Mouse (Mus musculus) liver, postnatal 0 days (tissue): ENCODE measurements at regions not wholly inside any gene's neighbourhood (a gene's known extent, or its start where the extent isn't known, plus 50 kb on each side); places are given as distances from the start of the nearest gene placed in this dataset.

ENCODE experiments used
- CTCF ChIP-seq: sonication (generic); IDR thresholded peaks from 2 replicates; pipeline ENCODE4 v1.5.1; 2016; ENCODE audit warnings: antibody characterized with exemption, low read depth
- EP300 ChIP-seq: IDR thresholded peaks from 2 replicates; pipeline ENCODE4 v1.6.1; 2016; ENCODE audit warnings: antibody characterized with exemption, low read depth, mild to moderate bottlenecking

DNA sequence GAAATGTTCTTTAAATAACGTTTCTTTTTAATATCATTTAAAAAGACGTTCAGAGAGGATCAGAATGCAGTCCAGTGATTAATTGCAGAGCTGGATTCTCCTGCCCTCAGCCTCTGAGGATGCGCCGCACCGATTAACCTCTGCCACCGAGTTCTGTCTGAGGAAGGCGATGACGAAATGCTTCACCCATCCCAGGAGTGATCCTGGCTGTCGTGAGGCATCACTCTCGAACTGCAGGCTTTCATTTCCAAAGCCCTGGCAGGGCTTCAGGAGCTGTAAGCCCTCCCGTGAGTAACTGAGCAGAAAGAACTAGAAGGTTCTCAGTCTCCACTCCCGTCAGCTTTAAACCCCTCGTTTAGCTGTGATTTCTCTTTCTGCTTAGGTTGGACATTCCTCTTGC is 157.0 kb upstream of the Pgrmc2 start:
- no peak for TF ChIP-seq CTCF
- no peak for TF ChIP-seq EP300
